Mouse (Mus musculus): ENCODE data around the gene Dnah11. TPM values are rescaled to one million over a fixed set of nuclear protein-coding genes. Genes with fewer than 3 reads are reported as not detected.
A peak's percentile ranks its signal among the peaks of the same experiment; 100 is the strongest.

The Dnah11 gene
- polyA plus RNA-seq, 1 experiment from 2014 or later: 0.29 TPM

GRCm38 (mm10) chr12:118111896-118112295, 86.9 kb downstream of the Dnah11 start:
- Histone ChIP-seq H3K27me3 (ENCODE audit: control insufficient read depth, insufficient read depth, low read length) (no peaks in the 10 kb centered on the region), H3K4me1 (ENCODE audit: control insufficient read depth, insufficient read depth, low read length) (no peaks in the 10 kb centered on the region), H3K27ac (ENCODE audit: low read depth, low read length) (no peak overlapping the region), H3K4me2 (no peak overlapping the region), H3K9ac (ENCODE audit: low read length) (no peak overlapping the region), H3K4me3 (ENCODE audit: low read depth, low read length) (no peak overlapping the region), H3K9me3 (ENCODE audit: control insufficient read depth, low read length) (no peaks in the 10 kb centered on the region), H3K36me3 (ENCODE audit: control insufficient read depth, insufficient read depth, low read length) (no peaks in the 10 kb centered on the region)
- WGBS: 81% methylated on average over 3 of the region's 3 CpGs
- DNase-seq (ENCODE audit: low spot score, missing footprints) (no peak), ATAC-seq (ENCODE audit: low FRiP score) (no peak)

- 58% methylated on average over 1 of the region's 1 CpGs for WGBS
- Histone ChIP-seq H3K27ac (ENCODE audit: low read depth, low read length) (no peak overlapping the region), H3K27me3 (ENCODE audit: control insufficient read depth, insufficient read depth, low read length) (no peaks in the 10 kb centered on the region), H3K9me3 (ENCODE audit: control insufficient read depth, low read length) (no peaks in the 10 kb centered on the region), H3K4me2 (no peak overlapping the region), H3K36me3 (ENCODE audit: control insufficient read depth, insufficient read depth, low read length) (no peaks in the 10 kb centered on the region), H3K9ac (ENCODE audit: low read length) (no peak overlapping the region), H3K4me3 (ENCODE audit: low read depth, low read length) (no peak overlapping the region), H3K4me1 (ENCODE audit: control insufficient read depth, insufficient read depth, low read length) (no peaks in the 10 kb centered on the region)
- ATAC-seq (ENCODE audit: low FRiP score): no peak
- DNase-seq (ENCODE audit: low spot score, missing footprints): peak; percentile 53
Measured at GRCm38 (mm10) chr12:118107719-118108118, 91.1 kb downstream of the Dnah11 start.

GRCm38 (mm10) chr12:118104520-118104919, 94.3 kb downstream of the Dnah11 start:
- Histone ChIP-seq H3K9me3 (ENCODE audit: control insufficient read depth, low read length) (no peaks in the 10 kb centered on the region), H3K4me2 (no peak overlapping the region), H3K9ac (ENCODE audit: low read length) (no peak overlapping the region), H3K4me3 (ENCODE audit: low read depth, low read length) (no peak overlapping the region), H3K27ac (ENCODE audit: low read depth, low read length) (no peak overlapping the region), H3K36me3 (ENCODE audit: control insufficient read depth, insufficient read depth, low read length) (no peaks in the 10 kb centered on the region), H3K27me3 (ENCODE audit: control insufficient read depth, insufficient read depth, low read length) (no peaks in the 10 kb centered on the region), H3K4me1 (ENCODE audit: control insufficient read depth, insufficient read depth, low read length) (no peaks in the 10 kb centered on the region)
- ATAC-seq (ENCODE audit: low FRiP score) (no peak), DNase-seq (ENCODE audit: low spot score, missing footprints) (peak; percentile 2)
- 83% methylated on average over 4 of the region's 4 CpGs for WGBS

- H3K27me3 ChIP-seq (ENCODE audit: control insufficient read depth, insufficient read depth, low read length): no peaks in the 10 kb centered on the region
- no peak overlapping the region for H3K4me3 ChIP-seq (ENCODE audit: low read depth, low read length)
- no peaks in the 10 kb centered on the region for H3K36me3 ChIP-seq (ENCODE audit: control insufficient read depth, insufficient read depth, low read length)
- no peak overlapping the region for H3K9ac ChIP-seq (ENCODE audit: low read length)
- no peak overlapping the region for H3K27ac ChIP-seq (ENCODE audit: low read depth, low read length)
- H3K4me2 ChIP-seq: no peak overlapping the region
- no peaks in the 10 kb centered on the region for H3K9me3 ChIP-seq (ENCODE audit: control insufficient read depth, low read length)
- H3K4me1 ChIP-seq (ENCODE audit: control insufficient read depth, insufficient read depth, low read length): no peaks in the 10 kb centered on the region
- WGBS: 53% methylated on average over 5 of the region's 5 CpGs
- peak; percentile 68 for ATAC-seq (ENCODE audit: low FRiP score)
- DNase-seq (ENCODE audit: low spot score, missing footprints): peak; percentile 81
Measured at GRCm38 (mm10) chr12:118099694-118100093, 99.1 kb downstream of the Dnah11 start.

GRCm38 (mm10) chr12:118098257-118098656, 100.6 kb downstream of the Dnah11 start:
- Histone ChIP-seq H3K27ac (ENCODE audit: low read depth, low read length) (no peak overlapping the region), H3K9me3 (ENCODE audit: control insufficient read depth, low read length) (no peaks in the 10 kb centered on the region), H3K9ac (ENCODE audit: low read length) (no peak overlapping the region), H3K36me3 (ENCODE audit: control insufficient read depth, insufficient read depth, low read length) (no peaks in the 10 kb centered on the region), H3K4me3 (ENCODE audit: low read depth, low read length) (no peak overlapping the region), H3K4me2 (no peak overlapping the region), H3K27me3 (ENCODE audit: control insufficient read depth, insufficient read depth, low read length) (no peaks in the 10 kb centered on the region), H3K4me1 (ENCODE audit: control insufficient read depth, insufficient read depth, low read length) (no peaks in the 10 kb centered on the region)
- ATAC-seq (ENCODE audit: low FRiP score) (no peak), DNase-seq (ENCODE audit: low spot score, missing footprints) (peak; percentile 44)
- 85% methylated on average over 3 of the region's 3 CpGs for WGBS

GRCm38 (mm10) chr12:118094946-118095345, 103.9 kb downstream of the Dnah11 start:
- Histone ChIP-seq H3K36me3 (ENCODE audit: control insufficient read depth, insufficient read depth, low read length) (no peaks in the 10 kb centered on the region), H3K9me3 (ENCODE audit: control insufficient read depth, low read length) (no peaks in the 10 kb centered on the region), H3K27ac (ENCODE audit: low read depth, low read length) (no peak overlapping the region), H3K4me1 (ENCODE audit: control insufficient read depth, insufficient read depth, low read length) (no peaks in the 10 kb centered on the region), H3K4me2 (no peak overlapping the region), H3K27me3 (ENCODE audit: control insufficient read depth, insufficient read depth, low read length) (no peaks in the 10 kb centered on the region), H3K4me3 (ENCODE audit: low read depth, low read length) (no peak overlapping the region), H3K9ac (ENCODE audit: low read length) (no peak overlapping the region)
- 96% methylated on average over 4 of the region's 4 CpGs for WGBS
- DNase-seq (ENCODE audit: low spot score, missing footprints) (peak; percentile 77), ATAC-seq (ENCODE audit: low FRiP score) (no peak)

GRCm38 (mm10) chr12:118085291-118085690, 113.6 kb downstream of the Dnah11 start:
- Histone ChIP-seq H3K27me3 (ENCODE audit: control insufficient read depth, insufficient read depth, low read length) (no peaks in the 10 kb centered on the region), H3K4me2 (no peak overlapping the region), H3K27ac (ENCODE audit: low read depth, low read length) (no peak overlapping the region), H3K9me3 (ENCODE audit: control insufficient read depth, low read length) (no peaks in the 10 kb centered on the region), H3K4me3 (ENCODE audit: low read depth, low read length) (no peak overlapping the region), H3K9ac (ENCODE audit: low read length) (no peak overlapping the region), H3K4me1 (ENCODE audit: control insufficient read depth, insufficient read depth, low read length) (no peaks in the 10 kb centered on the region), H3K36me3 (ENCODE audit: control insufficient read depth, insufficient read depth, low read length) (no peaks in the 10 kb centered on the region)
- WGBS: 67% methylated on average over 1 of the region's 1 CpGs
- ATAC-seq (ENCODE audit: low FRiP score) (no peak), DNase-seq (ENCODE audit: low spot score, missing footprints) (no peak)

- Histone ChIP-seq H3K4me2 (no peak overlapping the region), H3K36me3 (ENCODE audit: control insufficient read depth, insufficient read depth, low read length) (no peaks in the 10 kb centered on the region), H3K9me3 (ENCODE audit: control insufficient read depth, low read length) (no peaks in the 10 kb centered on the region), H3K27ac (ENCODE audit: low read depth, low read length) (no peak overlapping the region), H3K4me3 (ENCODE audit: low read depth, low read length) (no peak overlapping the region), H3K4me1 (ENCODE audit: control insufficient read depth, insufficient read depth, low read length) (no peaks in the 10 kb centered on the region), H3K27me3 (ENCODE audit: control insufficient read depth, insufficient read depth, low read length) (no peaks in the 10 kb centered on the region), H3K9ac (ENCODE audit: low read length) (no peak overlapping the region)
- DNase-seq (ENCODE audit: low spot score, missing footprints) (no peak), ATAC-seq (ENCODE audit: low FRiP score) (no peak)
- 86% methylated on average over 3 of the region's 3 CpGs for WGBS
Measured at GRCm38 (mm10) chr12:118084806-118085205, 114.0 kb downstream of the Dnah11 start.

GRCm38 (mm10) chr12:118084134-118084533, 114.7 kb downstream of the Dnah11 start:
- Histone ChIP-seq H3K4me1 (ENCODE audit: control insufficient read depth, insufficient read depth, low read length) (no peaks in the 10 kb centered on the region), H3K4me3 (ENCODE audit: low read depth, low read length) (no peak overlapping the region), H3K36me3 (ENCODE audit: control insufficient read depth, insufficient read depth, low read length) (no peaks in the 10 kb centered on the region), H3K9me3 (ENCODE audit: control insufficient read depth, low read length) (no peaks in the 10 kb centered on the region), H3K9ac (ENCODE audit: low read length) (no peak overlapping the region), H3K27ac (ENCODE audit: low read depth, low read length) (no peak overlapping the region), H3K4me2 (no peak overlapping the region), H3K27me3 (ENCODE audit: control insufficient read depth, insufficient read depth, low read length) (no peaks in the 10 kb centered on the region)
- ATAC-seq (ENCODE audit: low FRiP score): no peak
- DNase-seq (ENCODE audit: low spot score, missing footprints): no peak
- 93% methylated on average over 5 of the region's 5 CpGs for WGBS

- no peak overlapping the region for H3K9ac ChIP-seq (ENCODE audit: low read length)
- no peak overlapping the region for H3K4me3 ChIP-seq (ENCODE audit: low read depth, low read length)
- H3K27me3 ChIP-seq (ENCODE audit: control insufficient read depth, insufficient read depth, low read length): no peaks in the 10 kb centered on the region
- no peak overlapping the region for H3K4me2 ChIP-seq
- H3K36me3 ChIP-seq (ENCODE audit: control insufficient read depth, insufficient read depth, low read length): no peaks in the 10 kb centered on the region
- H3K9me3 ChIP-seq (ENCODE audit: control insufficient read depth, low read length): no peaks in the 10 kb centered on the region
- no peak for DNase-seq (ENCODE audit: low spot score, missing footprints)
- H3K27ac ChIP-seq (ENCODE audit: low read depth, low read length): no peak overlapping the region
- no peaks in the 10 kb centered on the region for H3K4me1 ChIP-seq (ENCODE audit: control insufficient read depth, insufficient read depth, low read length)
- no peak for ATAC-seq (ENCODE audit: low FRiP score)
- 90% methylated on average over 6 of the region's 6 CpGs for WGBS
Measured at GRCm38 (mm10) chr12:118080441-118080840, 118.4 kb downstream of the Dnah11 start.
